Mouse (Mus musculus) left cerebral cortex, adult 9 months (tissue): ENCODE measurements around the gene Orc3.
"Not testable (repeated sequence)": the region's sequence is repeated elsewhere in the genome, so short reads cannot be mapped to it uniquely, and the experiment has no call there.

Experiments
- DNase-seq, 2 experiments: peaks; one replicate each; pipeline ENCODE4 v3.0.0; 2022; ENCODE audit warnings: low spot score in 2 of 2

The Orc3 gene

GRCm38 (mm10) chr4:34582476-34582875 is 32.3 kb downstream of the Orc3 start:
- no peak for DNase-seq

DNA sequence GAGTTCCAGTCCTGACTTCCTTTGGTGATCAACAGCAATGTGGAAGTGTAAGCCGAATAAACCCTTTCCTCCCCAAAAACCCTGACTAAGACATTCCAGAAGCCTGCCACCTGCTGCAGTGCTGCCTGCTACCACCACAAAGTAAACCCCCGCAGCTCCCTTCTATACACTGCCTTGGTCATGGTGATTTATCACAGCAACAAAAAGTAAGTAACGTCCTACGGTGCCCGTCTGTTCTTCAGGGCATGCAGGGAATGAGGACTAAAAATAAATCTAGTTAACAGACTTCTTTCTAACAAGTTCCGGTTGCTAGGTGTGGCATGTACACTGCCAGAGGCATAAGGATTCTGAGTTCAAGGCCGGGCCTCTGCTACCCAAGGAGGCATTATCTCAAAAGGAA is 32.8 kb downstream of the Orc3 start:
- peak in 1 of 2 experiments; percentile 59 for DNase-seq

DNA sequence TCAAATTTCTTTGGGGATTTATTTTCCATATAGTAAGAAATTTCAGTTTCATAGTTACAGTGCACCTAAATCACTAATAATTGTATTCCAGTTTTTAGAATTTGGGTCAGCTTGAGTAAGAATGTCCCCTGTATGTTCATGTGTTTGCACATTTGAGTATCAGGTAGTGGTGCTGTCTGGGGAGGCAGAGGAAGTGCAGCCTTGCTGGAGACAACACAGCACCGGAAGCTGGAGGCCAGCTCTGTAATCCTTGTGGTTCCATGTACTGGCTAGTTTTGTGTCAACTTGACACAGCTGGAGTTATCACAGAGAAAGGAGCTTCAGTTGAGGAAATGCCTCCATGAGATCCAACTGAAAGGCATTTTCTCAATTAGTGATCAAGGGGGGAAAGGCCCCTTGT is 33.3 kb downstream of the Orc3 start:
- not testable (repeated sequence) for DNase-seq

- DNase-seq, result no peak
Measured at GRCm38 (mm10) chr4:34579215-34579614, 35.5 kb downstream of the Orc3 start.

DNA sequence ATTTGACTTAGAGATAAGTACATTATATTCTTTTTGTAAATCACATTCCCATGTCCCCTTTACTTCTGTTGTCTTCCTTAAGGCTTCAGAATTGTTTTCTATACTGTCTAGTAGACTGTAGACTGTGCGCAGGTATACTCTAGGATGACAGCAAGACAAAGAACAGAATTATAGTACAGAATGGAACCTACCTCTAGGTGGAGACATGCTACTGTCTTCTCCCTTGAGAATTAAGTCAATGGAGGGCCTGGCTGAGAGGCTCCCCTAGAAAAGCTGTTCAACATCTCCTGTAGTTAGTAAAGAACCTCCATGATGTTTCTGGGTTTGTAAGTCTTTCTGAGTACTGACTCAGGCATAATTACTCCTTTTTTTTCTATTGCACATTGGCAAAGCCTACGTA is 37.7 kb downstream of the Orc3 start:
- DNase-seq, result no peak

GRCm38 (mm10) chr4:34572876-34573275 is 41.9 kb downstream of the Orc3 start:
- peak in 1 of 2 experiments; percentile 35 for DNase-seq

- DNase-seq, result no peak
Measured at GRCm38 (mm10) chr4:34566226-34566625, 48.5 kb downstream of the Orc3 start.

- DNase-seq, result no peak
Measured at GRCm38 (mm10) chr4:34560971-34561370, 53.8 kb downstream of the Orc3 start.

- no peak for DNase-seq
Measured at GRCm38 (mm10) chr4:34556183-34556582, 58.6 kb downstream of the Orc3 start.

- no peak for DNase-seq
Measured at GRCm38 (mm10) chr4:34555604-34556003, 59.1 kb downstream of the Orc3 start.

GRCm38 (mm10) chr4:34554596-34554995 is 60.1 kb downstream of the Orc3 start:
- no peak for DNase-seq

- DNase-seq, result no peak
Measured at GRCm38 (mm10) chr4:34551966-34552365, 62.8 kb downstream of the Orc3 start.

DNA sequence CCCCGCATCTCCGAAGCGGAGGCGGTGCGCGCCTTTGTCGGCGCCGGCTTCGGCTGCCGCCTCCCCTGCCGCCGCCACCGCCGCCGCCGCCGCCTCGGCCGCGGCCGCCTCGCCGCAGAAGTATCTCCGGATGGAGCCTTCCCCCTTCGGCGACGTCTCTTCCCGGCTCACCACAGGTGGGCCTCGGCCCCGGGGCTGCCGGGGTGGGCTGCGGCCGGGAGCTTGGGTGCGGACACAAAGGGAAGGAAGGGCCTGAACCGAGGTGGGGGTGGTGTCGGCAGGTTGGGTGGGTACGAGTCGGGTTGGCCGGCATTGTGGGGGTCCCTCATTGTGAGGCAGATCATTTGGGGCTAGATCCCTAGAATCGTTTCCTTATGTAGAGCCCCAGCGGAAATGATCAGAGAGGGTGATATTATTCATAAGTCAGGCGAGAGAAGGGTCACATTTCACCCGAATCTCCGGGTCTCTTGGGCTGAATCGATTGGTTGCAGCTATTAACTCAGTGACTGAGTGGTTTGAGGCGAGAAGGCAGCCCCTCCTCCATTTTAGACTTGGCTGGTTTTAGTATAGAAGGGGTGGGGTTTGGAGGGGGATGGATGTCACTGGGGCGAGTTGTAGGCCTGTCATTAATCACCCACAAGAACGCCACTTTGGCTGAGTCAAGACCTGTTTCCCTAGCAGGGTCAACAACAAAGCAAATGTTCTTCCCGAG is 63.5 kb downstream of the Orc3 start:
- DNase-seq, result peak in 1 of 2 experiments; percentile 29

DNA sequence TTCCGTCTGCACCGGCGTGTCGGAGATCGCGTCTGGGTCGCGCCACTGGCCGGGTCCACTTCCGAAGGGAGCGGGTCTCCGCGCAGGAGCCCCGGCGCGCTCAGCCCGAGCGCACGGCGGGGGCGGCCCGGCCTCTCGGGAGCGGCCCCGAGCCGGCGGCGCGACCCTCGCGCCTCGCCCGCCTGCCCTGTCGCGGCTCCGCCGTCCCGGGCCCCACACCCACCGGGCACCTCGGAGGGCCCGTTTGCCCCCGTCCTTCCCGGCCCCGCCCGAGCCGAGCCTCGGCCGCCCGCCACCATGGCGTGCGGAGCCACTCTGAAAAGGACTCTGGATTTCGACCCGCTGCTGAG is 64.0 kb downstream of the Orc3 start, which contains the start of gene Akirin2:
Gene Akirin2, plus strand, starts transcription at position 190 of the 350 bp plus-strand sequence.
- no peak for DNase-seq

- DNase-seq, result peak; percentile 91 to 98
Measured at GRCm38 (mm10) chr4:34549981-34550747, 64.6 kb downstream of the Orc3 start.

DNA sequence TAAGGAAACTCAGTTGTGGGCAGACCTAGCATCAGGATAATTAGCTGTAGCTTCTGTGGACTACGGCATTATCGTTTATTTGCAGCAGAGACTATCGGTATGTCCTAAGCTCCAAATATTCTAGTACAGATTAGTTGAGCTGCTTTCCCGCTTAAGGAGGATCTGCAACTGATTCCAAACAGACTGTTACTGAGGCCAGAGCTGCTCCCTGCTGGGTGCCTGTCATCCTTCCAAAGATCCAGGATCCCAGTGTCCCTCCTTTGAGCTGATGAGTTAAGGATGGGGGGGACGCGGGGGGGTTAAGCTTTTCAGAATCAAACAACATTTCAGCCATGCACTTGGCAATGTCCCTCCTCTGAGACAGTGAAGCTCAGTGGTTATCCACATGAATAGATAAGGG is 84.8 kb downstream of the Orc3 start:
- no peak for DNase-seq

DNA sequence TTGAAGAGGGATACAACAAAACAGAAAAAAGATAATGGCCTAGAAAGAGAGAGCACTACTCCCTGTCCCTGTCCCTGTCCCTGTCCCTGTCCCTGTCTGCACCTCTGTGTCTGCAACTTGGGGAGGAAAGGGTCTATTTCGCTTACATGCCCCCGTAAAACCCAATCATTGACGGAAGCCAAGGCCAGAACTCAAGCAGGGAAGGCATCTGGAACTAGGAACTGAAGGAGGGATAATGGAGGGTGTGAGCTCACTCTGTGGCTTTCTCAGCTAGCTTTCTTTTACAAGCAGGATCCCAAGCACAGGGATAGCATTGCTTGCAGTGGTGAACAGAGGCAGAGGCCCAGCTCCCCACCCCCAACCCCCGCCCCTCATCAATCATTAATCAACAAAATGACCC is 85.4 kb downstream of the Orc3 start:
- DNase-seq, result no peak

- DNase-seq, result no peak
Measured at GRCm38 (mm10) chr4:34528430-34529100, 86.2 kb downstream of the Orc3 start.

- no peak for DNase-seq
Measured at GRCm38 (mm10) chr4:34526771-34527170, 88.0 kb downstream of the Orc3 start.

DNA sequence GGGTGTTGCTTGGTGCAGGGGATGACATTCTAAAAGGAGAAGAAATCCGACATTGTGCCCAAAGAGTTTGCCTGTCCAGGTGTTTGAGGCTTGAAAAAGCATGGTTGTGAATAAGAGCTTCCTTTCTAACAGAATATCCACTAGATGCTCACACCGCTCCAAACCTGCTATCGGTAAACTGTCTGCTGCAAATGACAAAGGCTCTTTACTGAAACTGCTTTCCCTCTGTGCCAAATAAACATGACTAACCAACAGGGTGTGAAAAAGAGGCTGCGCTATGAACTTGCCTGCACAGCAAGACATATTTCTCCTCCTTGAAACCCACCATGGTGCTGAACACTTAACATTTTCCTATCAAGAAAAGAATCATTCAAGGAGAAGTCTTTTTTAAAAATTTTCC is 91.2 kb downstream of the Orc3 start:
- peak in 1 of 2 experiments; percentile 8 for DNase-seq

DNA sequence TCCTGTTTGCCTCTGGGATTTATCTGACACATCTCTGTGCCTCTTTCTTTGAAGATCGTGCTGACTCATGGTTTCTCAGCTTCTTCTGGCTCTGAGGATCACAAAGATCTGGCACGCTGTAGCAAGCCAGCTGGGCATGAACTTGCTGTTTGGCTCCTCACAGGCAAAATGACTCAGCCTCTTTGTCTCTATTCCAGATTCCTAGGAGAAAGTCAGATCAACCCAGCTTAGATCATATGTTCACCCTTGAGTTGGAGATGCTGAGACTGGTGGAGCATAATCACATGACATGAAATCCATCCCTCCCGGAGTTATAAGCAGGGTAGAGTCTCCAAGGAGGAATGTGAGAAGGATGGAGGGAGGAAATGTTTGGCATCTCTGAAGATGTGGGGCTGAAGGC is 91.9 kb downstream of the Orc3 start:
- DNase-seq, result peak; percentile 51 to 66
